Mouse (Mus musculus) frontal cortex, postnatal 14 days (tissue): ENCODE results near the gene Slc35e2.
"Not testable (repeated sequence)": the region's sequence is repeated elsewhere in the genome, so short reads cannot be mapped to it uniquely, and the experiment has no call there.

Experiments used
- DNase-seq, 2 experiments: peaks; one replicate each; pipeline ENCODE4 v3.0.0; 2022; ENCODE audit warnings: low spot score in 2 of 2

The Slc35e2 gene

DNA sequence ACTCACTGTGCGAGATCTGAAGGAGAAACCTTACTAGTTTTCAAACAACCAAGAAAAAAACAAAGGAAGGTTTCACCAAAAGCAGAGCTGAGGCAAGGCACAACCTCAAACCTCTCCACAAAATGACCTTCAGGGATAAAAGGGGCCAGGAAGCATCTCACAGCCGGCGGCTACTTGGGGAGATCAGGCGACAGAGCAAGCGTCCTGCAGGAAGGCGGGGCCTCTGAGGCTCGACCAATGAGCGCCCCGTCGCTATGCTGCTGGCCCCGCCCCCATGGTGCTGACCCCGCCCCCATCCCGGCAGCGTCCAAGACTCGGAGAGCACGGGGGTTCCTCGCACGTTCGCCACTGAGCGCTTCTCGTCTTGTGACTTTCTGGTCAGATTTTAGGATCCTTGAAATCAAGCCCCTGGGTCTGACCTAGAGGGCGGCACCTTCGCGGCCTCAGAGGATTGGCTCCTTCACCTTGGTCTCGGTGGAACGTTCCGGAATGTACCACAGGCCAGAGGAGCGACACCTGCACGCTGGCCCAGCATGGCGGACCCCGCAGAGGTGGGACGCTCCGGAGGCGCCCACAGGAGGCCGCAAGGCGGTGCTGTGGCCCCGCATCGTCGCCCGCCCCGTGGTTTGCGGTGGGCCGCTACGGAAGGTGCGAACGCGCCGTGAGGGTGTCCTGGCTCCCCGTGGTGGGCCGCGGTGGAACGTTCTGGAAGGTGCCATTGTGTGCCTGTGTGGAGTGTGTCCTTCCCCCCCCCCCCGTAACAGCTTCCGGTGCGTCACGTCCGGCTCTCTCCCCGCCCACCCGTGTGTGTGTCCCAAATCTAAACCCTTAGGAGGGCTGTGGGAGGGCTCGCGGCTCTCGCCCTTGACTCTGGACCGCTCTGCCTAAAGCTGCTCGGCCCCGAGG lies at the start of gene Slc35e2:
Slc35e2 (plus strand) TSS at position 326 of the 906 bp plus-strand sequence.
- peak; percentile 91 to 92 for DNase-seq

DNA sequence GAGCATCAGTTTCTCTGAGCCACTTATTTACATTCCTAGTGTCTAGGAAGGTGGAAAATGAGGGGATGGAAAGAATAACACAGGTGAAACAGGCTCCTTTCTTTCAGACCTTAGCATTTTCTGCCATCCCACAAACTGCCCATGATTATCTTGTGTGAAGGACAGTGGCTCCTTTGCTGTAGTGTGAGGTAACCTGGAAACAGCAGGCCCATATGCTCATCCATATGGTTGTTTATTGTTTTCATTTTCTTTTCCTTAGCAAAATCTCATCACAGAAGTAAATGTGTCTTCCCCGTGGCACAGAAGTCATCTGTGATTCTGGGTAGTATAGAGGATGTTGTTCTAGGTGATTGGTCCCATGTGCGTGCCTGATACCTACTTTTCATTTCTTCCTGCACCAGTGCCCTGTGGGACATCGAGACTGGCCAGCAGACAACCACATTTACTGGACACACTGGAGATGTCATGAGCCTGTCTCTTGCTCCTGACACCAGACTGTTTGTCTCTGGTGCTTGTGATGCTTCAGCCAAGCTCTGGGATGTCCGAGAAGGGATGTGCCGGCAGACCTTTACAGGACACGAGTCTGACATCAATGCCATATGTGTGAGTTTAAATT lies 48.2 kb upstream of the Slc35e2 start:
- DNase-seq: no peak

DNA sequence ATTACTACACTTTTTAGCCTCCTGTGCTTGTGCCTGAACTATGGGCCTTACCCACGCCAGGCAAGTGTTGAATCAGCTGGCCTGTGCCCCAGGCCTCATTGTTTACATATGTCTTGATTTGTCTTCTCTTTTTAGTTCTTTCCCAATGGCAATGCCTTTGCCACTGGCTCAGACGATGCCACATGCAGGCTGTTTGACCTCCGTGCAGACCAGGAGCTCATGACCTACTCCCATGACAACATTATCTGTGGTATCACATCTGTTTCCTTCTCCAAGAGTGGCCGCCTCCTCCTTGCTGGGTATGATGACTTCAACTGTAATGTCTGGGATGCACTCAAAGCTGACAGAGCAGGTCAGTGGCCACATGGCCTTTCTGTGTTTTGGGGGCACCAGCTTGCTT lies 46.3 kb upstream of the Slc35e2 start:
- no peak for DNase-seq

DNA sequence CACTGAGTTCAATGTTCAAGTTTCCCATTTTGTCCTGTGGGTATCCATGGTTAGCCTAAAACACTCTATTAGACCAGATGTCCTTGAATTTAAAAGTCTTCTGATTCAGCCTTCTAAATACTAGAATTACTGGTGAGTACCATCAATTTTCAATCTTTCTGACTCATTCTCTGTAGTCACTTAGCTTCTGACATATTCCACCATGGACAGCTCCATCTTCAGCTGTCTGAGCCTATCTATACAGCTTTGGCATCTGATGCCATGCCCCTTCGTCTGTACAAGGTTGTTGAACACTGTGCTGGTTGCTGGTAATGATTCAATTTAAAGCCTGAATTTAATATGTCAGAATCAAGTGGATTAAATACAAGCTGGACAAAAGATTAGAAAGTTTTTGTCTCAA lies 45.8 kb upstream of the Slc35e2 start:
- DNase-seq: no peak

DNA sequence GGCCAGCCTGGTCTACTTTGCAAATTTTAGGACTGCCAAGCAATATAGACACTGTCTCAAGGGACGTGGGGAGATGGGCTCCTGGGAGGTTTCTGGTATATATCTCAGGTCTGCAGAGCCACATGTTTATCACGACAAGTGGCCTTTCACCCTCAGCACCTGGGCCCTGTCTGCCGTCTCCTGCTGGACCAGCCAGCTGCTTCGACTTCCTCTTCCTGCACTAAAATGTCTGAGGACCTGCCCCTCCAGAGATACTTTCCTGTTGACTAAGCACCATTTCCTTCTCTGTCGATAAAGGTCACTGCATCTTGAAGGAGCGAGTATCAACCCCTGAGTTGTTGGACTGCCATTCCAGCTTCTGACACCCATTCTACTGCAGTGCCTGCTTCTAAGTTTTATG lies 41.8 kb upstream of the Slc35e2 start:
- no peak for DNase-seq

DNA sequence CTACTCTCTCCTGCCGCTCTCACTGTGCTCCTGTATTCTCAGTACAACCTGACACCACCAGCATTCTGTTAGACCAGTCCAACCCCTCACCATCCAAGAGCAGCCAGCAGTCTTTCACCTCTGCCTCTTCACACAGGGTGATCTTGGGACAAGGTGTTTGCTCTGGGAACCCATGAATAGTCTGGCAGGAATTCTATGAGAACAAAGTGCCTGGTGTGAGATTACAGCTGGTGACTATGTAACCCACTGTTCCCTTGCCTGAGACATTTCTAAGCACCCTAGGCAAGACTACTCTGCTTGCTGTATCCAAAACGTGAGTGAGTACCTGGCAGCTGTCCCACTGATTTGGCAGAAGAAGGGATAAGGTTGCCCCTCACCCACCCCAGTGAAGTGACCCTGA lies 40.3 kb upstream of the Slc35e2 start:
- DNase-seq: no peak

DNA sequence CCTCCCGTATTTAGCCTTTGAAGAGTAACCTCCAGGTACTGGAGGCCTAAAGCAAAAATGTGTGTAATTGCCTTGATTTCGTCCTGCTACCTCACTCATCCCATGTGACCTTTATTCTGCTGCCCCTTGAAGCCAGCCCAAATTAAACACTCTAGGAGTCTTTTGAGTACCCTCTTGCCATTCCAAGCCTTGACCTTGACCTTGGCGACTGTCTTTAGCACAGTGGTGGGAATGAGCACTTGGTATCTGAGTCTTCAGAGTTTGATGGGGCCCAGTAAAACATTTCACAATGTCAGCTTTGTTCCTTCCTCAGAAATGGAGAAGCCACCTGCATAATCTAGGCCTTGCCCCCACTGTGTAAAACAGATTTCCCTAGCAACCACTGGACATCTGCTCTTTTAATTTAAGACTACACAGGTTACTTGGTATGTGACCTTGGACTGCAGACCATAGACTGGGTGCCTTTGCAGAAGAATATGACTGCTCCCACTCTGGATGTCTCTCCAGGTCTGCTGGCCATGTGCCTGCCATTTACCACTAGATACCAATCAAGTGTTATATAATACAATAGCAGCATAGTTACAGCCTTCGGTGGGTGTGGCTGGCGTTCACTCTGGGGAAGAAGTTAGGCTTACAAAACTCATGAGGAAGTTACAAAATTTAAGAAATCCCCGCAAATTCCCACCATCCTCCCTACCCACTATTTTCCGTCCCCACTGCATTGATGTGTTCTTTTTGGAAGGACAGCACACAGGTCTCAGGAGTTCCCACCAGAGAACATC lies 39.4 kb upstream of the Slc35e2 start, which contains the start of gene Nadk:
Nadk (plus strand) TSS at position 718 of the 782 bp plus-strand sequence.
- no peak for DNase-seq

DNA sequence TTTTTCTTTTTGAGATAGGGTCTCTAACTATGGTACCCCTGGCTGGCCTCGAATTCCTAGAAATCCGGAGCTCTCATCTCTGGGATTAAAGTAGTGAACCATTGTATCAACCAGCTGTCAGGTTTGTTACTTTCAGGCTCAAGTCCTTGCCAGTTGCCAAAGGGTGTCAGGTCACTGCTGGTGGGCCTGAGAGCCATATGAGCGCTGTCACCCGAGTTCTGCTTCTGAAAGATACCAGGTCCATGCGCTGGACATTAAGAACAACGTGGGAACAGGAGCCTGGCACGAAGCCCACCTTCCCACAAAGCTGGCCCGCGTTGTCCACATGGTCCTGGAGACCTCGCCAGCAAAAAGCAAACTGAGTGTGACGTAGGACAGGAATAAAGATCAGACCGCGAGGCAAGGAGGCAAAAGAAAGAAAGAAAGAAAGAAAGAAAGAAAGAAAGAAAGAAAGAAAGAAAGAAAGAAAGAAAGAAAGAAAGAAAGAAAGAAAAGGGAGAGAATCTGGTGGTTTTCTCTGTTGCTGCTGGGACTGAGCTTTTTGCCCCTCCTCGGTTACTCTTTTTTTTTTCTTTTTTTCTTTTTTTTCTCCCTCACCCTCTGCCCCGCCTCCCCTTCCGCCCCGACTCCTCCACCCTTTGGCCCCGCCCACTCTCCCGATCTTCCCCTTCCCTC lies 38.4 kb upstream of the Slc35e2 start:
- DNase-seq: peak; percentile 56 to 57

DNA sequence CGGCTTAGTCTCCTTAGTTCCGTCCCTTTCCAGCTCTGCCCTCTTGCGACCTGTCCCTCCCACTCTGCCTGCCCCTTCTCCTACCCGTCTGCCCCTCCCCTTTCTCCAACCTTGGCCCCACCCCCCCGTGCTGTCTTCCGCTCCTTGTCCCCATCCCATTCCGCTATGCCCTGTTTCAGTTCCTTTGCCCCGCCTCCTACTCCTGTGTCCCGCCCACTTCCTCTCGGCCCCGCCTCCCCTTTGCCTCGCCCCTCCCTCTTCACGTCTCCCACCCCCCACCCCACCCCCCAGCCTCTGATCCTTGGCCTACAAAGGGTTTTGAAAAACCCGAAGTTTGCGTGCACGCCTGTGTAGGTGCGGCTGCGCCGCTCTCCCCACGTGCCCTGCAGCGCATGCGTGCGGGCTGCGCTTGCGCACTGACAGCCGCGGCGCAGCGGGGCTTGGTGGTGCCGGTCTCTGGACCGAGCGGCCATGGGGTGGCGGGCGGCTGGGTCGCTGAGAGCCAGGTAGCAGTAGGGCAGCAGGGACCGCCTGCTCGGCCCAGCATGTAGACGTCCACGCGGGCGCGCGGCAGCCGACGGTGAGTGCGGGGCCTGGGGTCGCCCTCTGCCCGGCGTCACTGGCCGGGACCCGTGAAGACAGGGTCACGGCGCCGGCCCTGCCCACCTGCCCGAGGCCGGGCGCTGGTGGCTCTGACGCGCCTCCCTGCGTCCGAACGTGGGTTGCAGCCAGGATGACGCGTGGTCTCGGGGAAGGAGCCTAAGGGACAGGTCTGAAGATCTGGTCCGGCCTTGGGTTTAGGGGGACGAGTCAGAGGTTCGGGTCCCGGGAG lies 37.6 kb upstream of the Slc35e2 start:
- peak; percentile 91 to 92 for DNase-seq

DNA sequence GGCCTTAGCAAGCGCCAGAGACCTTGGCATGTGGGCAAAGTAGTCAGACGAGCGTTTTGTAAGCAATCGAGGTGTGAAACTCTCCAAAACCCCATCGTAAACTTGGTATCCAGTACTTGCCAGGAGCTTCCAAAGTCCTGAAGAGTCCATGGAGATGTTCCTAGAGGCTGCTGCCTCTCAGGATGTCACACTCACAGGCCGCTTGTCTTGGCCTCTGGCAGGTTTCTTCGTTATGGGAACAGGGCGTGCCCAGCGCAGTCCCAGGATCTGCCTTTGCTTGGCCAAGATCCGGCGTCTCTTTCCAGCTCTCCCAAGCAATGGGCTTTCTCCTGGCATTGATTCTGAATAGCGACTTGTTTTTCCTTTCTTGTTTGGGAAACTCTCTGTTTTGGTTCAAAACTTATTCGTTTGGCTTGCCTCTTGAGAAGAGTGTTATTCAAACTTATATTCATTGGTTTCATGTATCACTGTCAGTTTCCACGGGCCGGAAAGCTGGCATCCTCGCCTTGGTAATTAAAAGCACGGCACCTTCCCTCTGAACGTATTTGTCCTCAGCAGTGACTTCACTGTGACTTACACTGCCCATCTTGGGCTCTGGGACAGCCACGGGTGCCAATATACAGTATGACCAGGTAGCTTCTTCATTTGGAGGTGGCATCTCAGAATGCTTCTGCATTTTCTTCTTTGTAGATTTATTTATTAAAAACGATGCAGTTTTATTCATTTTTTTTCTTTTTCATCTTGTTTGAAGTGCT lies 36.7 kb upstream of the Slc35e2 start:
- DNase-seq: no peak

DNA sequence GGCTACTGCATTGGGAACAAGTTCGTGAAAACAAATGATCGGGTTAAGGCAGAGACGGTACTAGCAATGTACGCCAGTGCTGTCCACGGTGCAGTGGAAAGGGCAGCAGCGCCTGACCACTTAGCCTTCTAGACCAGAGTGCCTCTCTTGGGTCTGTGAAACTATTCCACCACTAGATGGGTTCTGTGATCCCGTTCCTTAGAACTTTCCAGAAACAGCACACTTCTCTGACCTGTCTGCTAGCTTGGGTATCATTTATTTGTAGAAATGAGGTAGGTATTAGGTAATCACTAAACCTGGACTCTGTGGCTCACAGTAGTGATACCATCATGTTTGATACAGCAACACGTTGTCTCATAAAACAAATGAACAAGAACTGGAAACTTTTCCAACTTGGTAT lies 34.7 kb upstream of the Slc35e2 start:
- no peak for DNase-seq

DNA sequence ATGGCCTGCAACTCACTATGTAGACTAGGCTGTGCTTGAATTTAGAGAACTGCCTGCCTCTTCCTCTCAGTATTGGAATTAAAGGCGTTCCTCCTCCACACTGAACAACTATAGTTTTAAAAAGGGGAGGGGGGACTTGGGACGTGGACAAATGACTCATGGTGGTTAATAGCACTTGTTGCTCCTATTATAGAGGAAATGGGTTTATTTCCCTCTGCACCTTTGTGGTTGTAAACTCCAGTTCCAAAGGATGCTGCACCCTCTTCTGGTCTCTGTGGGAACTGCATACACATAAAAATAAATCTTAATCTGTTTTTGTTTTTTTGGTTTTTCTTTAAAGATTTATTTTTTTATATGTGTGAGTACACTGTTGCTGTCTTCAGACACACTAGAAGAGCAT lies 33.0 kb upstream of the Slc35e2 start:
- no peak for DNase-seq

DNA sequence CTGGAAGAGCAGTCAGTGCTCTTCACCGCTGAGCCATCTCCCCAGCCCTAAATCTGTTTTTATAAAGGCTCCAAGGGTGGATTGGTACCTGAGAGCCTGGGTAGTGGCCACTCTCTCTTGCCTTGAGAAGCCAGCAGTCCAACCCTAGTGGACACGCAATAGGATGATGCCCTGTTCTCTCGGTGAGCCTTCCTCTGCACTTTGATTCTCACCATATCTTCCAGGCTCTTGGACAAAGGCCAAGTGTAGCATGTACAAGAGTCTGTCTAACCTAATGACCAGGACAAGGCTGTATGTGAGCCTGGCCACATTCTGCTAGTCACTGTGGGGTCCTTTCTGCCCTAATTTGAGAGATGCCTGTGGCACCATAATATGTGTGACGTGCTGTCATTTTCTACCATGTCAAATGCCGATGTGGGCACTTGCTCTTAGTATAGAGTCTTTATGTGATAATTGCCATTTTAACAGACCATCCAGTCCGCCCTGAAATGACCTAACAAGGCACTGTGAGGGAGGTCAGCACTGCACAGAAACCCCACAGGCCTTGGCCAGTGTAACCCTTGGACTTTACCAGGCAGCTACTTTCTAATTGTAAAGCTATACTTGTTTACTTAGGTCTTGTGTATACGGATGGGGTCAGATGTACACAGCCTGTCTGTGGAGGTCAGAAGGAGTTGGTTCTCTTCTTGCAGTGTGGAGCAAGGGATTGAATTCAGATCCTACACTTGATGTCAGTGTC lies 32.4 kb upstream of the Slc35e2 start:
- no peak for DNase-seq

DNA sequence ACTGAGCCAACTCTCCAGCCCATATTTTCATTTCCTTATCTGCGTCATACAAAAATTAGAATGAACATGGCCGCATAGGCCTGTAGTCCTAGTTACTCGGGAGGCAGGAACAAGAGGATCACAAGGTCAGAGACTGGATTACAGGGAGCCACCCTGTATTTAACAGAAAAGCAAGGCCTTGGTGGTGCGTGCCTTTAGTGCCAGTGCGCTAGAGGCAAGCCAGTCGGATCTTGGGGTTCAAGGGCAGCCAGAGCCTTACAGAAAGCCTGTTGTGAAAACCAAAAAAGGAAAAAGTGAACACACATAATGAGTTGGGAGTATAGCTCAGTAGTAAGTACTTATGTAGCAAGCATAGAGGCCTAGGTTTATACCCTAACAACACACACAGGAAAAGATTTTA lies 31.4 kb upstream of the Slc35e2 start:
- no peak for DNase-seq

DNA sequence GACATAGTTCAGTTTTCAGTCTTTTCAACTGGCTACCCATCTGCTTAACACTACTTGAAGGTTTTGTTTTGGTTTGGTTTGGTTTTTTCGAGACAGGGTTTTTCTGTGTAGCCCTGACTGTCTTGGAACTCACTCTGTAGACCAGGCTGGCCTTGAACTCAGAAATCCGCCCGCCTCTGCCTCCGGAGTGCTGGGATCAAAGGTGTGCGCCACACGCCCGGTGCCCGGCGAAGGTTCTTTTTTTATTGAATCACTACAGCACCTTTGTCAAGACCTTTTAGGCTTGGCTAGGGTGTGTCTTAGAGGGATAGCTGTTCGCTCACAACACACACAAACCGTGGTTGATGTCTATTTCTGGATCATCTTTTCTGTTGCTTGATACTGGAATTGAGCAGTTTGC lies 30.9 kb upstream of the Slc35e2 start:
- not testable (repeated sequence) for DNase-seq

DNA sequence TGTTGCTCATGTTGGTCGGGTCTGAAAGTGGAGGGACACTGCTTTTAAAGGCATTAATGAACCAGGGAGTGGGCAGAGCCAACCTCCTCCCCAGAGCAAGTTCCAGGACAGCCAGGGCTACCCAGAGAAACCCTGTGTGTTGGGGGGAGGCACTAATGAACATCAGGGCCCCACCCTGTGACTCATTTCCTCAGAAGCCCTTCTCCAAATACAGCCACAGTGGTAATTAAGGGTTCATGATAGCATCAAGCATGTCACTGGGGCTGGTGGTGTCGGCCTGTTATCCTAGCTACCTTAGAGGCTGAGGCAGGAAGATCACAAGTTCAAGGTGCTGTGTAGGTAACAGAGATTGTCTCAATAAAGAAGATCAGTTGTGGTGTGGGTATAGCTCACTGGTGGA lies 29.8 kb upstream of the Slc35e2 start:
- DNase-seq: no peak

DNA sequence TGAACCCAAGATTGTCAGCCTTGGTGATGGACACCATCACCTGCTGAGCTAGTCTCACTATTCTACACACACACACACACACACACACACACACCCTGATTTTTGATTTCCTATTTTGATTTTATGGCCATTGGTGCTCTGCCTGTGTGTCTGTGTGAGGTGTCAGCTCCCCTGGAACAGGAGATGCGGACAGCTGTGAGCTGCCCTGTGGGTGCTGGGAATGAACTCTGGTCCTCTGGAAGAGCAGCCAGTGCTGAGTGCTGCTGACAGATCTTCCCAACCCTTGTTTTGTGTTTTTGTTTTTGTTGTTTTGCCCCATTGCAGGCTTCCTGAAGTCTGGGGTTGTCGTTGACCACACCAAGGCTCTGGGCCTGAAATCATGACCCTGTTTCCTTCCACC lies 28.1 kb upstream of the Slc35e2 start:
- no peak for DNase-seq

DNA sequence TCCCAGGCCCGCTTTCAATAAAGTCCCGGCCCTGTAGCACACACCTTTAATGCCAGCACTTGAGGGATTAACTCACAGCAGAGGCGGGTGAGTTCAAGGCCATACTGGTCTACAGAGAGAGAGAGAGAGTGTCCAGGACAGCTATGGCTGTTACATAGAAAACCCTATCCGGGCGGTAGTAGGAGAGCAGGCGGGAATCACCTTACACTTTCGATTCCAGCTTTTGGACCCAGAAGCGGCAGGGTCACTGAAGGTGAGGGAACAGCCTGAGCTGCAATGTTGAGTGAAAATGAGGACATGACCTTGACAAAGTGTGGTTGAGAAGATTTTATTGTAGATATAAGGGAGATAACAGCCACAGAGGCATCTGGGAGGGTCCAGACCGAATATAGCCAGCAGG lies 27.3 kb upstream of the Slc35e2 start:
- DNase-seq: no peak

DNA sequence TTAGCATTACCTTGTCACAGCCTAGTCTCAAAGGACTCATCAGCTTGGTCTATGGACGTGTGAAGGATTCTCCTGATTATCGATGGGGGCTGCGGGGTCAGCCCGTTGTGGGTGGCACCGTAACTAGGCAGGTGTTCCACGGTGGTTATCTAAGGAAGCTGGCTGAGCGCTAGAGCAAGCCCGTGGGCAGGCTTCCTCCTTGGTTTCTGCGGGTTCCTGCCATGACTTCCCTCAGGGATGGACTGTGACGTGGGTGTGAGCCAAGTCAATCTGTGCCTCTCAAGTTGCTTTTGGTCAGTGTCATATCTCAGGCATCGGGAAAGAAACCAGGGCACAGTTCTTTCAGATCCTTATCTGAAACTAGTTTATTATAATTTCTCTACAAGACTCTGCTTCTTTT lies 26.3 kb upstream of the Slc35e2 start:
- no peak for DNase-seq

DNA sequence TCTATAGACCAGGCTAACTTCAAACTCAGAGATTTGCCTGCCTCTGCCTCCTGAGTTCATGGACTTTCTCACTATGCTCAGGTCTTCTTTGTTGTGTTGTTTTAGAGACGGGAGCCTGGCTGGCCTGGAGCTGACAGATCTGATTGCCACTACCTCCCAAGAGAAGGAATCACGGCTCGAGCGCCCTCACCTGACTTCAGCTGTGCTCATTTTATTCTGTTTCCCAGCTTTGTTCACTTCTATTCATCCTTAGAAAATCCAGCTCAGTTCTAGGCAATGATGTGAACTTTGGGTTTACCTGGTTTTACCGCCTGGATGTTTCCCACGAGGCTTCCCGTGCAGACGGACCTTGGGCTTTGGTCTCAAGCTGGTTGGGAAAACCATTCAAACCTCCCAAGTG lies 25.7 kb upstream of the Slc35e2 start:
- DNase-seq: no peak
